Mouse (Mus musculus): ENCODE measurements at regions not wholly inside any gene's neighbourhood (a gene's known extent, or its start where the extent isn't known, plus 50 kb on each side); places are given as distances from the start of the nearest gene placed in this dataset.

DNA sequence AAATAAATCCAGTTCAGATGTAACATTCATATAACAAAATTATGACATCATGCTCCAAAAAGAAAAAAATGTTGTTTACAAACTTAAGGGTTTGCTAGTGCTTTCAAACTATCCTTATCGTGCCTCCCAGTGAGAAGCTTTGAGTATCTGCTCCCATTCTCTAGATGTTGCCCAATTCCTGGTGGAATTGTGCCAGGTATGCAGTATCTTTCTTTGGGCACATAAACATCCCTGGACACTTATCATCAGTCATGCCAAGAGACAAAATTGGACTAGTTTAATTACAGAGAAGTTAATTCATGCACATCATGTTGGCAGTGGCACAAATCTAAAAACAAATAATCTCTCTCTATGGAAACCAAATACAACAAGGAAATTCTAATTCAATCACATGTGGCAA is 109.0 kb upstream of the Ccn2 start:
- TF ChIP-seq MYOD1 (IDR thresholded peaks at IDR 0.05; ENCODE audit: control insufficient read depth in 1 of 3, insufficient read length in 2 of 3, low read depth in 2 of 3) (no peak), MYOG (IDR thresholded peaks at IDR 0.05; ENCODE audit: control insufficient read depth in 1 of 3, insufficient read depth in 1 of 3, insufficient read length in 2 of 3, low read depth in 2 of 3) (no peak), POLR2AphosphoS2 (IDR thresholded peaks at IDR 0.05; ENCODE audit: insufficient read length, low read depth) (no peak), MAX (IDR thresholded peaks at IDR 0.05; ENCODE audit: low read depth) (no peak), CEBPB (IDR thresholded peaks at IDR 0.05; ENCODE audit: insufficient read depth, poor library complexity, severe bottlenecking) (no peak), POLR2A (IDR thresholded peaks at IDR 0.05; ENCODE audit: insufficient read length, low read depth) (no peak), TCF3 (IDR thresholded peaks at IDR 0.05; ENCODE audit: insufficient read length, low read depth) (no peak), SRF (IDR thresholded peaks at IDR 0.05; ENCODE audit: control insufficient read depth, insufficient read length, low read depth) (no peak), USF1 (IDR thresholded peaks at IDR 0.05; ENCODE audit: low read depth) (no peak), E2F4 (IDR thresholded peaks at IDR 0.05; ENCODE audit: insufficient read depth) (no peak), REST (IDR thresholded peaks at IDR 0.05; ENCODE audit: insufficient read depth, insufficient read length) (no peak)
